Mouse (Mus musculus) kidney, adult 8-10 months (tissue): ENCODE data around the gene Tfpt.
"Not testable (repeated sequence)": the region's sequence is repeated elsewhere in the genome, so short reads cannot be mapped to it uniquely, and the experiment has no call there.

Experiments used
- DNase-seq, 2 experiments: peaks; one replicate each; pipeline ENCODE4 v3.0.0; 2022

The Tfpt gene

DNA sequence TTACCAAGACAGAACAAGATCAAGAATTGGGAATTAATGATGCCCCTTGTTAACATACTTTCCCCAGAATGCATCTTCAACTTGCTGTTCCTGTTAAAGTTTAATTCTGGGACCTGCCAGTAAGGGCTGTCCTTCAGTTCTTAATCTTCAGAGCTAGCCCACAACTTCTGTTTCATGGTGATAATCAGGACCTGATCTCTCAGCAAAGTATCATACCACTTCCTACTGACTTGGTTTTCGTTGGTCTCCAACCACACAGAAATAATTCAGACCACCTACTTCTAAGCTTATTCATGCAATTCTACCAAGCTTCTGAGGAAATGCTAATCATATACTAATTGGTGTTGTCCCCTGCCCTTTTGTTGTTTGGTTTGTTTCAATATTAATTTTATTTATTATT, 57.9 kb downstream of the Tfpt start:
- no peak for DNase-seq

- not testable (repeated sequence) for DNase-seq
These were observed 59.1 kb downstream of the Tfpt start for GRCm38 (mm10) chr7:3570580-3570979.
